Mouse (Mus musculus) embryonic facial prominence, embryonic 15.5 days (tissue): Measurements from ENCODE around the gene Elovl7. TPM values are rescaled to one million over a fixed set of nuclear protein-coding genes. Genes with fewer than 3 reads are reported as not detected.
A peak's percentile ranks its signal among the peaks of the same experiment; 100 is the strongest.

ENCODE experiments used
- ATAC-seq: fragments of 200-750 bp; cut with Nextera tagmentation; 2 replicates; pipeline ENCODE4 v1.8.0; 2017; ENCODE audit warnings: low read depth, moderate TSS enrichment; ENCODE audit not compliant: insufficient number of reproducible peaks, low FRiP score, low TSS enrichment
- H3K27ac ChIP-seq: fragments of 300-500 bp; sonication (generic); replicated peaks from 2 replicates; pipeline ENCODE4 v1.5.1; 2015; ENCODE audit warnings: mild to moderate bottlenecking, inconsistent platforms
- H3K27me3 ChIP-seq: fragments of 300-500 bp; sonication (generic); 2 replicates; pipeline ENCODE4 v1.6.1; 2015; ENCODE audit warnings: inconsistent platforms
- H3K36me3 ChIP-seq: fragments of 300-500 bp; sonication (generic); 2 replicates; pipeline ENCODE4 v1.6.1; 2015; ENCODE audit warnings: mild to moderate bottlenecking, inconsistent platforms
- H3K4me1 ChIP-seq: fragments of 300-500 bp; sonication (generic); 2 replicates; pipeline ENCODE4 v1.6.1; 2015; ENCODE audit warnings: inconsistent platforms
- H3K4me2 ChIP-seq: fragments of 300-500 bp; sonication (generic); replicated peaks from 2 replicates; pipeline ENCODE4 v1.6.1; 2015; ENCODE audit warnings: mild to moderate bottlenecking, inconsistent platforms
- H3K4me3 ChIP-seq: fragments of 300-500 bp; sonication (generic); replicated peaks from 2 replicates; pipeline ENCODE4 v1.5.1; 2015; ENCODE audit warnings: mild to moderate bottlenecking, inconsistent platforms
- H3K9ac ChIP-seq: fragments of 300-500 bp; sonication (generic); 2 replicates; pipeline ENCODE4 v1.6.1; 2015; ENCODE audit warnings: inconsistent platforms
- H3K9me3 ChIP-seq: fragments of 300-500 bp; sonication (generic); replicated peaks from 2 replicates; pipeline ENCODE4 v1.6.1; 2016; ENCODE audit warnings: inconsistent platforms
- WGBS: fragments of 180-500 bp; shearing (Covaris S2); methylation state at CpG from one replicate; pipeline ENCODE4 v1.1.7; 2015; 5-methylcytosine and 5-hydroxymethylcytosine counted together
- polyA plus RNA-seq: library from polyadenylated mRNA; unstranded; fragments of >200 nt; fragmentation: Nextera tagmentation; extraction: Ambion mirVana; gene quantifications from 2 replicates; pipeline ENCODE4 v1.2.1, GENCODE M21; 2015

Gene Elovl7
- polyA plus RNA-seq, result 11.8 and 12.3 TPM in 2 replicates

DNA sequence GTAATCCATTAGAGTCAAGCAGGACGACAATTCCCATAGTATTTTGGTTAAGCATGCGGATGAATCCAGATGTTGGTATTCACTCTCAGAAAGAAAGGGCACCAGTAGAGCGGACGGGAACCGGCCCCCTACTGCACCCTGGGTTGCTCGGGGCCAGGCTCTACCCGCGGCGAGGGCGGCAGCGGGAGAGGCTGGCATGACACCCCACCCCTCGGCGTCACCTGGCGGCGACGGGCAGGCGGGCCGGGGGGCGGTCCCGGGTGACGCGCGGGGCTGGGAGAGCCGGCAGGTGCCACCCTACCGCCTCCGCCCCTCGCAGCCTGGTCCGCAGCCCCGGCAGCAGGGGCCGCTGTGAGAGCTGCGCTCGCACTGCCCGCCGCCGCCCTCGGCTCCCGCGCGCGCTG lies at the start of gene Elovl7:
Elovl7 (plus strand) TSS at position 324 of the 404 bp plus-strand sequence.
- Histone ChIP-seq H3K36me3 (no peaks in the 10 kb centered on the region), H3K9me3 (no peaks in the 10 kb centered on the region), H3K9ac (peak within 1 kb of the TSS; percentile 50), H3K27ac (peak within 1 kb of the TSS; percentile 69; the same call in 1 of the 2 replicates), H3K4me3 (peak within 1 kb of the TSS; percentile 67), H3K27me3 (peaks cover 21% of the 10 kb centered on the region), H3K4me2 (peak within 1 kb of the TSS; percentile 100), H3K4me1 (peaks cover 14% of the 10 kb centered on the region; the same call in 1 of the 2 replicates)
- WGBS, result under 1% methylated on average over 26 of the region's 40 CpGs
- ATAC-seq, result peak; percentile 91

DNA sequence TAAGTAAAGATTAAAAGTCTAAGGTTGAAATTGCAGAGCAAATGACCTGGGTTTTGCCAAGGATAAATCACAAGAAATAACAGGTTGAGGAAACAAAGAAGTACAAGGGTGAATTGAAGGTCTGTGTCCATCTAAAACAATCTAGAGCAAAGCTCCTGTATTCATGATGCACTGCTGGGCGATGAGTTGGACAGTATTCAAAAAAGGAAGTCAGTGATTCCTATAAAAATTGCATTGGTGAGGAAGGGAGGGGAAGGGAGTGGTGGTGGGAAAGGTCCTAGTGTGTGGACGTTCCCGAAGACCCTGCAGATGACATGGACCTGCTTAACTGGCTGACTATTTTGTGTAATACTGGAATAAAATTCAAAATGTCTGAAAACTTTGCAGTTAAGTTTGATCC lies 49.6 kb upstream of the Elovl7 start:
- Histone ChIP-seq H3K9ac (no peak overlapping the region), H3K9me3 (no peaks in the 10 kb centered on the region), H3K4me3 (no peak overlapping the region), H3K4me1 (peaks cover 3% of the 10 kb centered on the region), H3K4me2 (no peak overlapping the region), H3K36me3 (peaks cover 15% of the 10 kb centered on the region), H3K27me3 (no peaks in the 10 kb centered on the region), H3K27ac (no peak overlapping the region)
- no peak for ATAC-seq
- WGBS, result 89% methylated on average over 3 of the region's 3 CpGs

DNA sequence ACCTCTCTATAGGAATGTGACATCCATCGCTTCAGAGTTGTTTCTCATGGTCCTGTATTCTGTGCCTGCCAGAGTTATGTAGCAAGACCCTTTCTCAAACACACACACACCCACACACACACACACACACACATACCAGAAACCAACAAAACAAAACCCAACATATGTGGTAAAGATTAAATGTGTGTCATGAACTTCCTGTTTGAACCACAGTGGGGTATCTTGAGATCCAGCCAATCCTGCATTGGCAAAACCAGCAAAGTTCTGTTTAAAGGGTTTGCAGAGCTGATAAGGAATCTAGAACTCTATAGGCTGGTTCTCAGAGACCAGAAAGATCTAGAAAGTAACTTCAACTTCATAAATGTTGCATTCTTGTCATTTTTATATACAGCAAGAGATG lies 44.2 kb upstream of the Elovl7 start:
- no peaks in the 10 kb centered on the region for H3K27me3 ChIP-seq
- no peak overlapping the region for H3K27ac ChIP-seq
- no peak overlapping the region for H3K4me2 ChIP-seq
- H3K4me3 ChIP-seq, result no peak overlapping the region
- H3K4me1 ChIP-seq, result no peaks in the 10 kb centered on the region
- 92% methylated on average over 1 of the region's 1 CpGs for WGBS
- no peaks in the 10 kb centered on the region for H3K9me3 ChIP-seq
- no peak for ATAC-seq
- H3K9ac ChIP-seq, result no peak overlapping the region
- peaks cover 32% of the 10 kb centered on the region for H3K36me3 ChIP-seq

DNA sequence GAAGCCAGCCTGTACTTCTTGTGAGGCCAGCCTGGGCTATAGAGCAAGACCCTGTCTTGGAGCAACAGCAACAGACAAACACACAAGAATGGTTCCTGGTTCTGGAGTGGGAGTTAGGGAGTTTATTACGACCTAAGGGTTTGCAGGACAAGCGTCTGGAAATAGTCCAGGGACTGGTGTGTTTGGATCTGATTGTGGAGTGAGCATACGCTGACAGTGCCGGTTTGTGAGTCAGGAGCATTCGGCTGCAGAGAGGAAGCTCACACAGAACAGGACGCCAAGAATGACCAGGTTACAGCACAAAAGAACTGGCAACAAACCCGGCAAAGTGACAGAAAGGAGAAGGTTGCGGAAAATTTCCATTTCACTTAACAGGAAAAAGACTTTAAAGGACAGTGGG lies 43.7 kb upstream of the Elovl7 start:
- Histone ChIP-seq H3K36me3 (peaks cover 32% of the 10 kb centered on the region), H3K4me3 (no peak overlapping the region), H3K27me3 (no peaks in the 10 kb centered on the region), H3K27ac (no peak overlapping the region), H3K9me3 (no peaks in the 10 kb centered on the region), H3K9ac (no peak overlapping the region), H3K4me1 (no peaks in the 10 kb centered on the region), H3K4me2 (no peak overlapping the region)
- no peak for ATAC-seq
- WGBS, result 85% methylated on average over 8 of the region's 8 CpGs

DNA sequence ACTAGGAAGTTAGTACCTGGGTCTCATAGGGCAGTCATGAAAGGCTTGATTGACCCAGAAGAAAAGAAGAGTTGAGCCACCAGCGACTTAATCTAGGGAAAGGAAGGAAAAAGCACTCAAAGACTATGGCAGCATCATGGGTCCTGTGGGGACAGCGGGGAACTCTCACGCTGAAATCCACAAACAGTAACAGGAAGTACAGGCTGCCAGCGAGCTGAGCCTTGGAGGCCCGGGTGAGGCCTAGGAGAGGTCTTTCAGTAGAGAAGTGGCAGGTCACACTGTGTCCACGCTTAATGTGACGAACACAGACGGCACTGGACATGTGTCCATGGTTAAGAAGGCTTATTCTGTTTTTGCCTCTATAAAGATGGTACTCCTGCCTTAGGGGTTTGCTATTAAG lies 34.6 kb upstream of the Elovl7 start:
- no peaks in the 10 kb centered on the region for H3K27me3 ChIP-seq
- WGBS, result 88% methylated on average over 8 of the region's 8 CpGs
- H3K4me2 ChIP-seq, result no peak overlapping the region
- no peak overlapping the region for H3K27ac ChIP-seq
- no peaks in the 10 kb centered on the region for H3K9me3 ChIP-seq
- H3K36me3 ChIP-seq, result peaks cover 42% of the 10 kb centered on the region
- no peaks in the 10 kb centered on the region for H3K4me1 ChIP-seq
- no peak overlapping the region for H3K9ac ChIP-seq
- no peak overlapping the region for H3K4me3 ChIP-seq
- no peak for ATAC-seq

DNA sequence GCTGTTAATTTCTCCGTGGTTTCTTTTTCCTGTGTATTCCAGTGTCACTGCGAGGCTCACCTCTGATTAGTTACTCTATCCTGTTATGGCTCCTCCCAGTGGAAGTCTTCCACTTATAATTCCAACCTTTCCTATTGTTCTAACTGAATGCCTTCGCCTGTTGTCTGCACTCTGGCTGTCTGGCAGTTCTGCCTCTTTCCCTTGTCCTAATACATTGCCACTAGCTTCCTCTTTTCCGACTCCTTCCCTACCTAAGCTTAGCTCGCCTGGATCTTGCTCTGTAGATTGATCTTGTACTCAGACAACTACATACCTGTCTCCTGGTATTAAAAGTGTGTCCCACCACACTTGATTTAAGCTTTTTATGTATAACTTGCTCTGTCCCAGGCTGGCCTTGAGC lies 33.4 kb upstream of the Elovl7 start:
- Histone ChIP-seq H3K4me1 (no peaks in the 10 kb centered on the region), H3K36me3 (peaks cover 51% of the 10 kb centered on the region), H3K27me3 (no peaks in the 10 kb centered on the region), H3K4me3 (no peak overlapping the region), H3K4me2 (no peak overlapping the region), H3K9me3 (no peaks in the 10 kb centered on the region), H3K27ac (no peak overlapping the region), H3K9ac (no peak overlapping the region)
- WGBS, result 82% methylated on average over 5 of the region's 5 CpGs
- ATAC-seq, result no peak

DNA sequence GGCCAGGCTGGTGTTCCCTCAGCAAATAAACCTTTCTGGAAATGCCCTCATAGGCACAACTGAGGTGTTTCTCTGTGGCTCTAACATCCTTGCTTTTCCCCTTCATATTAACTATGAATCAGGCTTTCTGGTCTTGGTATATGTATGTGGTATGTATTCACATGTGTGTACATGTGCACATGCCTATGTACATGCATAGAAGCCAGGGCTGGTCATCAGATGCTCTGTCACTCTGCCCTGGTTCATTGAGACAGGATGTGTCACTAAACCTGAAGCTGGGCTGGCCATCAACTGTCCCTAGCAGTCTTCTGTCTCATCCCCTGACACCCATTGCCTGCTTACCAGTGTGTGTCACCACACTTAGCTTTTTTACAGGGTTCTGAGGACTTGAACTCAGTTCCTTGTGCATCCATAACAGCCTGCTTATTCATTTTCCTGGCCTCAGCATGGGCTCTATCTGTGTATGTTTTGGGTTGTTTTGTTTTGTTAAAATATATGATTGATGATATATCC lies 29.4 kb upstream of the Elovl7 start:
- H3K4me3 ChIP-seq, result no peak overlapping the region
- no peak overlapping the region for H3K4me2 ChIP-seq
- H3K27ac ChIP-seq, result no peak overlapping the region
- ATAC-seq, result no peak
- no peaks in the 10 kb centered on the region for H3K27me3 ChIP-seq
- peaks cover 32% of the 10 kb centered on the region for H3K36me3 ChIP-seq
- H3K9me3 ChIP-seq, result no peaks in the 10 kb centered on the region
- no peaks in the 10 kb centered on the region for H3K4me1 ChIP-seq
- H3K9ac ChIP-seq, result no peak overlapping the region

DNA sequence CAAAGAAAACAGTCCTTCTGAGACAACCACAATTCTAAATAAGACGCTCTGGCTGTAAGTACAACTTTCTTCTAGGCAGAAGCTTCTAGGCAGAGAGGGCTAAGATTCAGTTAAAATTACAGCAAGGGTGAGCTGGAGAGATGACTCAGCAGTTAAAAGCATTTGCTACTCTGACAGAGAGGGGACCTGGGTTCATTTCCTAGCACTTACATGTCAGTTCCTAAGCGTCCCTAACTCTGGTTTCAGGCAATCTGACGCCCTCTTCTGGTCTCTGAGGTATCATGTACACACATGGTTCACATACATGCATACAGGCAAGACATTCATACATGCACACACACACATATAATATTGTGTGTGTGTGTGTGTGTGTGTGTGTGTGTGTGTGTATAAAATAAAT lies 28.7 kb upstream of the Elovl7 start:
- H3K27ac ChIP-seq, result no peak overlapping the region
- WGBS, result 89% methylated on average over 3 of the region's 3 CpGs
- peaks cover 32% of the 10 kb centered on the region for H3K36me3 ChIP-seq
- no peak overlapping the region for H3K4me3 ChIP-seq
- no peak overlapping the region for H3K9ac ChIP-seq
- no peak for ATAC-seq
- no peaks in the 10 kb centered on the region for H3K9me3 ChIP-seq
- no peaks in the 10 kb centered on the region for H3K4me1 ChIP-seq
- H3K4me2 ChIP-seq, result no peak overlapping the region
- no peaks in the 10 kb centered on the region for H3K27me3 ChIP-seq

DNA sequence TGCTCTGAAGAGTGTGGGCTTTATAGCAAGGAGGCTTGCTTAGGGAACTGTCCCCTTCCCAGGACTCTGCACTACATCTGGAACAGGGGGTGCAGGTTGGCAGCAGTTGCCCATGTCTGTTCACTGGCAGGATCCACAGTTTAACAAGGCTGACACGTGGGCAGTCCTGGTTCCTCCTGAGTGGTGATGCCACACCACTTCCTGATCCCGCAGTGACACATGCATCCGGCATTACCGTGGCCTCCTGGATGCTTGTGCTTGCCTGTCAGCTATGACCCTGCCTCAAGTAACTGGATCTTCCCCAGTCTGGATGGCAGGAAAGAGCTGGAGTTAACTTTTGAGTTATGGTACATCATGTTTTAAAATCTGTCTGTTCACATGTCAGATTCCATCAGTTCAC lies 26.2 kb upstream of the Elovl7 start:
- Histone ChIP-seq H3K36me3 (peaks cover 20% of the 10 kb centered on the region), H3K9me3 (no peaks in the 10 kb centered on the region), H3K4me3 (no peak overlapping the region), H3K4me2 (no peak overlapping the region), H3K27ac (no peak overlapping the region), H3K9ac (no peak overlapping the region), H3K27me3 (no peaks in the 10 kb centered on the region), H3K4me1 (no peaks in the 10 kb centered on the region)
- 91% methylated on average over 4 of the region's 4 CpGs for WGBS
- no peak for ATAC-seq

DNA sequence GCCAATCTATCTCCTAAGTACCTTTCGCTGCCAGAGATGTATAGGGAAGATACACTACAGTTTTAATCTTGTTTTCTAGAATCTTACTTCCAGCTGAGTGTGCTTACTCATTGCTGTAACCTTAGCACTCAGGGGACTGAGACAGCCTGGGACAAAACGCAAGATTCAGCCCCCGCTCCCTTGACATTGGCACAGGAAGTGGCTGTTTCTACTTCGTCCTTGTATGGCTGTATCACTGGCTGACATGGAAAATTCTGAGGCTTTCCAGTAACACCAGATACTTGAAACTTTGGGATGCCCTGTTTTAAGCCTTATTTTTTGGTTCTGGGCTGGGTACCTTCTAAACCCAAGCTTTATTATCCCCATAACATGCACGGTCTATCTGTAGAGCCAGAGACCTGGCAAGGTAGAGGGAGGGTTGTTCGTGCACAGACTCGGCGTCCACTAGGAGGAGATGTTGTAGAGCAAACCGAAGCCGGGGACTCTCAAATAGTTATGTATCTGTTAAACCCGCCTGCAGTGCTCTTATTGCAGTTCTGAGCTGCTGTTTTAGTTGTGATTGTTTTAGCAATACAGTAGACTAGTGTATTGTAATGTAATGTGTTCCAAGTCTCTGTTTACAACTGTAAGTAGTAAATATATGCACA lies 23.0 kb upstream of the Elovl7 start:
- no peaks in the 10 kb centered on the region for H3K9me3 ChIP-seq
- WGBS, result 51% methylated on average over 11 of the region's 11 CpGs
- peaks cover 19% of the 10 kb centered on the region for H3K36me3 ChIP-seq
- no peak for ATAC-seq
- H3K4me1 ChIP-seq, result no peaks in the 10 kb centered on the region
- no peaks in the 10 kb centered on the region for H3K27me3 ChIP-seq
- no peak overlapping the region for H3K27ac ChIP-seq
- H3K9ac ChIP-seq, result no peak overlapping the region
- no peak overlapping the region for H3K4me2 ChIP-seq
- H3K4me3 ChIP-seq, result no peak overlapping the region

DNA sequence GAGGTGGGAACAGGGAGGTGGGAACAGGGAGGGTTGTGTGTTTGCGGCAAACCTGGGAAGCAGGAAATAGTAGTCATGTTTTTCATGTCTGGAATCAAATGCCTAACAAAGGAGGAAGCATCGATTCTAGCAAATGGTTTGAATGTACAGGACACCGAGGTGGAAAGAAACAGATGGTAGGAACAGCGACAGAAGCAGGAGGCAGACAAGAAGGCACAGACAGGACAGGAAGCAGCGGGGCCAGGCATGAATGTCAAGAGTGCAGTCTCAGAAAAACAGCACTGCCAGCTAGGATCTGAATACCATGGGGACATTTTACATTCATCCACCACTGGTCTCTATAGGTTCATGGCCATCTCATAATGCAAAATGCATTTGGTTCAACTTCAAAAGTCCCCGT lies 18.7 kb upstream of the Elovl7 start:
- Histone ChIP-seq H3K9ac (no peak overlapping the region), H3K9me3 (no peaks in the 10 kb centered on the region), H3K4me3 (no peak overlapping the region), H3K27ac (no peak overlapping the region), H3K27me3 (no peaks in the 10 kb centered on the region), H3K36me3 (peaks cover 24% of the 10 kb centered on the region), H3K4me1 (no peaks in the 10 kb centered on the region), H3K4me2 (no peak overlapping the region)
- no peak for ATAC-seq
- WGBS, result 76% methylated on average over 6 of the region's 6 CpGs

DNA sequence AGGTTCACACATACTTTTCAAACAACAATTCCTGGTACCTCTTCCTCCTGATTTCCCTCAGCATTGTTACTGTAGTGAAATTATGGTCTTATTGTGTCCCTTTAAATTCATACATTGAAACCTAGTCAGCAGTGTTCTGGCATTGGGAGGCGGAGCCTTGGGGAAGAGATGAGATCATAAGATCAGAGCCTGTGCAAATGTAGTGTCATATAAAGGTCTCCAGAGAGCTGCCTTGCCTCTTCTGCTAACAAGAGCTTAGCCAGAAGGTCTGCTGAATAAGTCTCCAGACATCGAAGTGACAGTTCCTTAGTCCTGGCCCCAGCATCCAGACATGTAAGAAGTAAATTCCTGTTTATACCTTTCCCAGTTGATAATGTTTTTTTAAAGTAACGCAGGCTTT lies 9.3 kb upstream of the Elovl7 start:
- H3K9me3 ChIP-seq, result no peaks in the 10 kb centered on the region
- H3K27ac ChIP-seq, result no peak overlapping the region
- H3K9ac ChIP-seq, result no peak overlapping the region
- no peak overlapping the region for H3K4me2 ChIP-seq
- H3K4me1 ChIP-seq, result no peaks in the 10 kb centered on the region
- no peak overlapping the region for H3K4me3 ChIP-seq
- 72% methylated on average over 3 of the region's 3 CpGs for WGBS
- no peaks in the 10 kb centered on the region for H3K27me3 ChIP-seq
- ATAC-seq, result no peak
- H3K36me3 ChIP-seq, result no peaks in the 10 kb centered on the region
